Mouse (Mus musculus): Measurements from ENCODE around the gene Zfp655.

DNA sequence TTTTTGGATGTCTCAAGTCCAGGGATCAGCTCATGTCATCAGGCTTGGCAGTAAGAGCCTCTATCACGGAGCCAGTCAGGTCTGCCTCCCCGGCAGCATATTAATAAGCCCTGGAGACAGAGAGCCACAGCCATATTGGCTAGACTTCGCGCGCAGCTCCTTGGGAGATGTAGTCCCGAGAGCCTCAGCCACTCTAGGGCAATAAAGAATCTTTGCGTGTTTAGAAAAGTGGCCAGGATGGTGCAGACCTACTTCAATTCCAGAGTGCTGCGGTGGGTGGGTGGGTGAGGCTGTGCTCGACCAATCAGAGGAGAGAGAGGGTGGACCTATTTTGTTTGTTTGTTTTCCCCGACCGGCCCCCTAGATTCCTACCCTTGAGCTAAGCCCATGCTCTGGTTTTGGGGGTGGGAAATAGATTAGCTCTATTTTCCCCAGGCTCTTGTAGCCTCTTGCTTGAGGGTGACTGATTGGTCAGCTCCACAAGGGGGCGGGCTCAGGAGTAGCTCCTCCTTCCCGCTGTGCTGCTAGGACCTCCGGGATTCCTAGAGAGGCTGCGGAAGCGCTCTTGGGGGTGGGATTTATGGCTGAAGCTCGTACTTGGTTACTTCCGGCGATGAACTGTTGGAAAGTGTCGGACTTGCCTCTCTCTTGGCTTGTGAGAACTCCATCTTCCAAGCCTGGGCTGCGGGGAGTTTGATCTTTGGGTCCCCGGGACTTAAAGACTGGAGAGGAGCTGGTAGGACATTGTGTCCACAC, 27.4 kb upstream of the Zfp655 start, which contains the start of gene Zkscan5:
- TF ChIP-seq CTCF (IDR thresholded peaks at IDR 0.05; ENCODE audit: borderline replicate concordance, extremely low read depth, insufficient read depth, insufficient read length): peak; percentile 3; the same call in 1 of the 2 replicates
- TF ChIP-seq POLR2A (IDR thresholded peaks at IDR 0.05; ENCODE audit: borderline replicate concordance, extremely low read depth, insufficient read depth, insufficient read length, poor library complexity, severe bottlenecking): peak; percentile 57; the same call in 1 of the 2 replicates

All from brain, embryonic 14.5 days (tissue).